Mouse (Mus musculus) liver, embryonic 12.5 days (tissue): ENCODE data around the gene Fam13c. TPM values are rescaled to one million over a fixed set of nuclear protein-coding genes. Genes with fewer than 3 reads are reported as not detected.

ENCODE experiments used
- ATAC-seq: fragments of 200-750 bp; cut with Nextera tagmentation; 2 replicates; pipeline ENCODE4 v1.8.0; 2017; ENCODE audit warnings: moderate number of reproducible peaks, mild to moderate bottlenecking, moderate library complexity
- H3K27ac ChIP-seq: fragments of 300-500 bp; sonication (generic); 2 replicates; pipeline ENCODE4 v1.5.1; 2016; ENCODE audit warnings: mild to moderate bottlenecking
- H3K27me3 ChIP-seq: fragments of 300-500 bp; sonication (generic); replicated peaks from 2 replicates; pipeline ENCODE4 v1.6.1; 2016; ENCODE audit warnings: mild to moderate bottlenecking, moderate library complexity
- H3K36me3 ChIP-seq: fragments of 300-500 bp; sonication (generic); 2 replicates; pipeline ENCODE4 v1.6.1; 2016; ENCODE audit warnings: mild to moderate bottlenecking, moderate library complexity
- H3K4me1 ChIP-seq: fragments of 300-500 bp; sonication (generic); 2 replicates; pipeline ENCODE4 v1.6.1; 2016
- H3K4me2 ChIP-seq: fragments of 300-500 bp; sonication (generic); 2 replicates; pipeline ENCODE4 v1.6.1; 2016; ENCODE audit warnings: mild to moderate bottlenecking, moderate library complexity
- H3K4me3 ChIP-seq: fragments of 300-500 bp; sonication (generic); 2 replicates; pipeline ENCODE4 v1.5.1; 2016; ENCODE audit warnings: mild to moderate bottlenecking, moderate library complexity
- H3K9ac ChIP-seq: fragments of 300-500 bp; sonication (generic); 2 replicates; pipeline ENCODE4 v1.6.1; 2016; ENCODE audit warnings: mild to moderate bottlenecking, moderate library complexity
- H3K9me3 ChIP-seq: fragments of 300-500 bp; sonication (generic); replicated peaks from 2 replicates; pipeline ENCODE4 v1.6.1; 2016; ENCODE audit warnings: mild to moderate bottlenecking, moderate library complexity
- WGBS: fragments of 180-500 bp; shearing (Covaris S2); methylation state at CpG from one replicate; pipeline ENCODE4 v1.1.7; 2016; ENCODE audit not compliant: insufficient replicate concordance; 5-methylcytosine and 5-hydroxymethylcytosine counted together
- polyA plus RNA-seq: library from polyadenylated mRNA; unstranded; fragments of >200 nt; fragmentation: Nextera tagmentation; extraction: Ambion mirVana; gene quantifications from 2 replicates; pipeline ENCODE4 v1.2.1, GENCODE M21; 2016

Fam13c gene
- polyA plus RNA-seq, 1 experiment from 2014 or later = 0.56 TPM

GRCm38 (mm10) chr10:70477741-70478145 lies 37.5 kb downstream of the Fam13c start:
- Histone ChIP-seq H3K4me1 (no peaks in the 10 kb centered on the region), H3K27ac (no peak overlapping the region), H3K36me3 (no peaks in the 10 kb centered on the region), H3K9ac (no peak overlapping the region), H3K27me3 (no peaks in the 10 kb centered on the region), H3K4me3 (no peak overlapping the region), H3K9me3 (peaks cover 28% of the 10 kb centered on the region), H3K4me2 (no peak overlapping the region)
- WGBS = 86% methylated on average over 10 of the region's 10 CpGs
- ATAC-seq = no peak

GRCm38 (mm10) chr10:70483736-70484135 lies 43.5 kb downstream of the Fam13c start:
- Histone ChIP-seq H3K36me3 (no peaks in the 10 kb centered on the region), H3K27me3 (no peaks in the 10 kb centered on the region), H3K4me2 (no peak overlapping the region), H3K9me3 (0 out of 2 replicates have a peak, but pooled peaks cover 4% of the 10 kb centered on the region), H3K27ac (no peak overlapping the region), H3K9ac (no peak overlapping the region), H3K4me1 (no peaks in the 10 kb centered on the region), H3K4me3 (no peak overlapping the region)
- 72% methylated on average over 6 of the region's 6 CpGs for WGBS
- no peak for ATAC-seq

GRCm38 (mm10) chr10:70484568-70485286 lies 44.4 kb downstream of the Fam13c start:
- H3K4me2 ChIP-seq = no peak overlapping the region
- H3K4me1 ChIP-seq = no peaks in the 10 kb centered on the region
- no peak overlapping the region for H3K4me3 ChIP-seq
- H3K27me3 ChIP-seq = no peaks in the 10 kb centered on the region
- no peak for ATAC-seq
- no peaks in the 10 kb centered on the region for H3K36me3 ChIP-seq
- H3K27ac ChIP-seq = no peak overlapping the region
- 33% methylated on average over 7 of the region's 7 CpGs for WGBS
- 0 out of 2 replicates have a peak, but pooled peaks cover 4% of the 10 kb centered on the region for H3K9me3 ChIP-seq
- no peak overlapping the region for H3K9ac ChIP-seq

- Histone ChIP-seq H3K4me3 (no peak overlapping the region), H3K9me3 (0 out of 2 replicates have a peak, but pooled peaks cover 4% of the 10 kb centered on the region), H3K36me3 (no peaks in the 10 kb centered on the region), H3K4me1 (no peaks in the 10 kb centered on the region), H3K4me2 (no peak overlapping the region), H3K27me3 (no peaks in the 10 kb centered on the region), H3K9ac (no peak overlapping the region), H3K27ac (no peak overlapping the region)
- no peak for ATAC-seq
- 56% methylated on average over 7 of the region's 7 CpGs for WGBS
Measured at GRCm38 (mm10) chr10:70485287-70485612, 45.0 kb downstream of the Fam13c start.

GRCm38 (mm10) chr10:70486651-70487050 lies 46.4 kb downstream of the Fam13c start:
- WGBS = 72% methylated on average over 6 of the region's 6 CpGs
- Histone ChIP-seq H3K27me3 (no peaks in the 10 kb centered on the region), H3K4me1 (no peaks in the 10 kb centered on the region), H3K27ac (no peak overlapping the region), H3K4me2 (no peak overlapping the region), H3K9me3 (no peaks in the 10 kb centered on the region), H3K36me3 (no peaks in the 10 kb centered on the region), H3K9ac (no peak overlapping the region), H3K4me3 (no peak overlapping the region)
- no peak for ATAC-seq

- no peaks in the 10 kb centered on the region for H3K4me1 ChIP-seq
- H3K9me3 ChIP-seq = no peaks in the 10 kb centered on the region
- no peaks in the 10 kb centered on the region for H3K36me3 ChIP-seq
- H3K27ac ChIP-seq = no peak overlapping the region
- H3K4me2 ChIP-seq = no peak overlapping the region
- no peak for ATAC-seq
- no peaks in the 10 kb centered on the region for H3K27me3 ChIP-seq
- no peak overlapping the region for H3K9ac ChIP-seq
- 57% methylated on average over 3 of the region's 3 CpGs for WGBS
- no peak overlapping the region for H3K4me3 ChIP-seq
Measured at GRCm38 (mm10) chr10:70493891-70494290, 53.6 kb downstream of the Fam13c start.

- H3K4me1 ChIP-seq = no peaks in the 10 kb centered on the region
- no peaks in the 10 kb centered on the region for H3K9me3 ChIP-seq
- ATAC-seq = no peak
- H3K27ac ChIP-seq = no peak overlapping the region
- H3K4me2 ChIP-seq = no peak overlapping the region
- no peaks in the 10 kb centered on the region for H3K36me3 ChIP-seq
- no peaks in the 10 kb centered on the region for H3K27me3 ChIP-seq
- H3K4me3 ChIP-seq = no peak overlapping the region
- no peak overlapping the region for H3K9ac ChIP-seq
- 50% methylated on average over 2 of the region's 2 CpGs for WGBS
Measured at GRCm38 (mm10) chr10:70494441-70494840, 54.2 kb downstream of the Fam13c start.

- 67% methylated on average over 4 of the region's 4 CpGs for WGBS
Measured at GRCm38 (mm10) chr10:70495106-70496104, 55.1 kb downstream of the Fam13c start.

GRCm38 (mm10) chr10:70496938-70497337 lies 56.7 kb downstream of the Fam13c start:
- Histone ChIP-seq H3K4me1 (no peaks in the 10 kb centered on the region), H3K27me3 (no peaks in the 10 kb centered on the region), H3K27ac (no peak overlapping the region), H3K36me3 (no peaks in the 10 kb centered on the region), H3K4me2 (no peak overlapping the region), H3K9me3 (0 out of 2 replicates have a peak, but pooled peaks cover 5% of the 10 kb centered on the region), H3K4me3 (no peak overlapping the region), H3K9ac (no peak overlapping the region)
- no peak for ATAC-seq

More at GRCm38 (mm10) chr10:70495106-70496104, 55.1 kb downstream of the Fam13c start:
- Histone ChIP-seq H3K4me1 (no peaks in the 10 kb centered on the region), H3K27ac (no peak overlapping the region), H3K4me3 (no peak overlapping the region), H3K36me3 (no peaks in the 10 kb centered on the region), H3K9me3 (0 out of 2 replicates have a peak, but pooled peaks cover 5% of the 10 kb centered on the region), H3K9ac (no peak overlapping the region), H3K4me2 (no peak overlapping the region), H3K27me3 (no peaks in the 10 kb centered on the region)
- no peak for ATAC-seq

- H3K4me3 ChIP-seq = no peak overlapping the region
- 42% methylated on average over 2 of the region's 2 CpGs for WGBS
- no peaks in the 10 kb centered on the region for H3K27me3 ChIP-seq
- H3K36me3 ChIP-seq = no peaks in the 10 kb centered on the region
- no peak overlapping the region for H3K9ac ChIP-seq
- H3K27ac ChIP-seq = no peak overlapping the region
- H3K4me2 ChIP-seq = no peak overlapping the region
- no peaks in the 10 kb centered on the region for H3K4me1 ChIP-seq
- H3K9me3 ChIP-seq = 0 out of 2 replicates have a peak, but pooled peaks cover 5% of the 10 kb centered on the region
- no peak for ATAC-seq
Measured at GRCm38 (mm10) chr10:70498328-70498727, 58.0 kb downstream of the Fam13c start.

- no peak overlapping the region for H3K9ac ChIP-seq
- WGBS = 60% methylated on average over 13 of the region's 13 CpGs
Measured at GRCm38 (mm10) chr10:70499246-70499645, 59.0 kb downstream of the Fam13c start.

GRCm38 (mm10) chr10:70504871-70505270 lies 64.6 kb downstream of the Fam13c start:
- Histone ChIP-seq H3K4me3 (no peak overlapping the region), H3K4me2 (no peak overlapping the region), H3K27me3 (no peaks in the 10 kb centered on the region), H3K27ac (no peak overlapping the region), H3K9me3 (peaks cover 10% of the 10 kb centered on the region; the same call in 1 of the 2 replicates), H3K36me3 (no peaks in the 10 kb centered on the region), H3K4me1 (no peaks in the 10 kb centered on the region), H3K9ac (no peak overlapping the region)
- ATAC-seq = no peak
- WGBS = 79% methylated on average over 15 of the region's 15 CpGs

More at GRCm38 (mm10) chr10:70499246-70499645, 59.0 kb downstream of the Fam13c start:
- Histone ChIP-seq H3K4me3 (no peak overlapping the region), H3K4me1 (no peaks in the 10 kb centered on the region), H3K36me3 (no peaks in the 10 kb centered on the region), H3K9me3 (0 out of 2 replicates have a peak, but pooled peaks cover 5% of the 10 kb centered on the region), H3K4me2 (no peak overlapping the region), H3K27ac (no peak overlapping the region), H3K27me3 (no peaks in the 10 kb centered on the region)
- no peak for ATAC-seq
